Mouse (Mus musculus): ENCODE measurements around the gene Igsf9b. TPM values are rescaled to one million over a fixed set of nuclear protein-coding genes. Genes with fewer than 3 reads are reported as not detected.

The Igsf9b gene
- polyA plus RNA-seq, 1 experiment from 2014 or later: 0.05 TPM

- Histone ChIP-seq H3K4me2 (no peak overlapping the region), H3K4me1 (replicated peaks) (no peaks in the 10 kb centered on the region), H3K4me3 (replicated peaks) (no peak overlapping the region), H3K9ac (no peak overlapping the region), H3K36me3 (replicated peaks) (no peaks in the 10 kb centered on the region), H3K9me3 (replicated peaks) (no peaks in the 10 kb centered on the region), H3K27ac (replicated peaks) (no peak overlapping the region), H3K27me3 (peaks cover 12% of the 10 kb centered on the region)
- ATAC-seq (ENCODE audit: insufficient read depth): no peak
- WGBS (ENCODE audit: insufficient replicate concordance): 5% methylated on average over 3 of the region's 3 CpGs
These were observed 8.3 kb downstream of the Igsf9b start for GRCm38 (mm10) chr9:27307265-27307664.

- Histone ChIP-seq H3K4me2 (no peak overlapping the region), H3K27me3 (peaks cover 6% of the 10 kb centered on the region; the same call in 1 of the 2 replicates), H3K36me3 (replicated peaks) (no peaks in the 10 kb centered on the region), H3K4me1 (replicated peaks) (no peaks in the 10 kb centered on the region), H3K9me3 (replicated peaks) (no peaks in the 10 kb centered on the region), H3K9ac (no peak overlapping the region), H3K4me3 (replicated peaks) (no peak overlapping the region), H3K27ac (replicated peaks) (no peak overlapping the region)
- ATAC-seq (ENCODE audit: insufficient read depth): no peak
- WGBS (ENCODE audit: insufficient replicate concordance): 19% methylated on average over 7 of the region's 7 CpGs
These were observed 9.0 kb downstream of the Igsf9b start for GRCm38 (mm10) chr9:27308045-27308444.

- no peak for ATAC-seq (ENCODE audit: insufficient read depth)
- Histone ChIP-seq H3K27me3 (peaks cover 3% of the 10 kb centered on the region; the same call in 1 of the 2 replicates), H3K27ac (replicated peaks) (no peak overlapping the region), H3K9ac (no peak overlapping the region), H3K4me1 (replicated peaks) (no peaks in the 10 kb centered on the region), H3K9me3 (replicated peaks) (no peaks in the 10 kb centered on the region), H3K4me3 (replicated peaks) (no peak overlapping the region), H3K36me3 (replicated peaks) (no peaks in the 10 kb centered on the region), H3K4me2 (no peak overlapping the region)
- 42% methylated on average over 6 of the region's 6 CpGs for WGBS (ENCODE audit: insufficient replicate concordance)
These were observed 9.6 kb downstream of the Igsf9b start for GRCm38 (mm10) chr9:27308561-27308960.

GRCm38 (mm10) chr9:27310005-27310404 lies 11.0 kb downstream of the Igsf9b start:
- WGBS (ENCODE audit: insufficient replicate concordance): 65% methylated on average over 4 of the region's 4 CpGs
- no peak overlapping the region for H3K27ac ChIP-seq (replicated peaks)
- no peaks in the 10 kb centered on the region for H3K27me3 ChIP-seq
- H3K36me3 ChIP-seq (replicated peaks): no peaks in the 10 kb centered on the region
- H3K4me2 ChIP-seq: no peak overlapping the region
- no peaks in the 10 kb centered on the region for H3K9me3 ChIP-seq (replicated peaks)
- H3K9ac ChIP-seq: no peak overlapping the region
- H3K4me3 ChIP-seq (replicated peaks): no peak overlapping the region
- no peaks in the 10 kb centered on the region for H3K4me1 ChIP-seq (replicated peaks)
- ATAC-seq (ENCODE audit: insufficient read depth): no peak

GRCm38 (mm10) chr9:27313427-27313826 lies 14.4 kb downstream of the Igsf9b start:
- H3K9me3 ChIP-seq (replicated peaks): no peaks in the 10 kb centered on the region
- H3K4me1 ChIP-seq (replicated peaks): no peaks in the 10 kb centered on the region
- no peak overlapping the region for H3K4me2 ChIP-seq
- 68% methylated on average over 5 of the region's 5 CpGs for WGBS (ENCODE audit: insufficient replicate concordance)
- H3K36me3 ChIP-seq (replicated peaks): no peaks in the 10 kb centered on the region
- no peak overlapping the region for H3K27ac ChIP-seq (replicated peaks)
- no peak overlapping the region for H3K9ac ChIP-seq
- ATAC-seq (ENCODE audit: insufficient read depth): no peak
- no peaks in the 10 kb centered on the region for H3K27me3 ChIP-seq
- no peak overlapping the region for H3K4me3 ChIP-seq (replicated peaks)

GRCm38 (mm10) chr9:27321267-27321666 lies 22.3 kb downstream of the Igsf9b start:
- H3K4me1 ChIP-seq (replicated peaks): no peaks in the 10 kb centered on the region
- no peak overlapping the region for H3K27ac ChIP-seq (replicated peaks)
- no peaks in the 10 kb centered on the region for H3K36me3 ChIP-seq (replicated peaks)
- H3K27me3 ChIP-seq: no peaks in the 10 kb centered on the region
- no peak for ATAC-seq (ENCODE audit: insufficient read depth)
- no peak overlapping the region for H3K4me2 ChIP-seq
- H3K9ac ChIP-seq: no peak overlapping the region
- no peaks in the 10 kb centered on the region for H3K9me3 ChIP-seq (replicated peaks)
- no peak overlapping the region for H3K4me3 ChIP-seq (replicated peaks)
- WGBS (ENCODE audit: insufficient replicate concordance): 78% methylated on average over 8 of the region's 8 CpGs

GRCm38 (mm10) chr9:27322277-27322676 lies 23.3 kb downstream of the Igsf9b start:
- 68% methylated on average over 7 of the region's 7 CpGs for WGBS (ENCODE audit: insufficient replicate concordance)
- no peak overlapping the region for H3K27ac ChIP-seq (replicated peaks)
- H3K4me1 ChIP-seq (replicated peaks): no peaks in the 10 kb centered on the region
- no peak overlapping the region for H3K4me3 ChIP-seq (replicated peaks)
- no peak for ATAC-seq (ENCODE audit: insufficient read depth)
- no peak overlapping the region for H3K9ac ChIP-seq
- H3K9me3 ChIP-seq (replicated peaks): no peaks in the 10 kb centered on the region
- no peaks in the 10 kb centered on the region for H3K36me3 ChIP-seq (replicated peaks)
- H3K27me3 ChIP-seq: no peaks in the 10 kb centered on the region
- H3K4me2 ChIP-seq: no peak overlapping the region

GRCm38 (mm10) chr9:27323412-27323811 lies 24.4 kb downstream of the Igsf9b start:
- Histone ChIP-seq H3K4me2 (no peak overlapping the region), H3K9ac (no peak overlapping the region), H3K4me3 (replicated peaks) (no peak overlapping the region), H3K27me3 (no peaks in the 10 kb centered on the region), H3K9me3 (replicated peaks) (no peaks in the 10 kb centered on the region), H3K27ac (replicated peaks) (no peak overlapping the region), H3K4me1 (replicated peaks) (no peaks in the 10 kb centered on the region), H3K36me3 (replicated peaks) (no peaks in the 10 kb centered on the region)
- WGBS (ENCODE audit: insufficient replicate concordance): 69% methylated on average over 3 of the region's 3 CpGs
- no peak for ATAC-seq (ENCODE audit: insufficient read depth)

GRCm38 (mm10) chr9:27325920-27326319 lies 26.9 kb downstream of the Igsf9b start:
- Histone ChIP-seq H3K27ac (replicated peaks) (no peak overlapping the region), H3K9ac (no peak overlapping the region), H3K4me3 (replicated peaks) (no peak overlapping the region), H3K4me2 (no peak overlapping the region), H3K27me3 (no peaks in the 10 kb centered on the region), H3K9me3 (replicated peaks) (no peaks in the 10 kb centered on the region), H3K36me3 (replicated peaks) (no peaks in the 10 kb centered on the region), H3K4me1 (replicated peaks) (no peaks in the 10 kb centered on the region)
- ATAC-seq (ENCODE audit: insufficient read depth): no peak
- 36% methylated on average over 2 of the region's 2 CpGs for WGBS (ENCODE audit: insufficient replicate concordance)

GRCm38 (mm10) chr9:27327558-27327957 lies 28.6 kb downstream of the Igsf9b start:
- no peaks in the 10 kb centered on the region for H3K4me1 ChIP-seq (replicated peaks)
- H3K27me3 ChIP-seq: no peaks in the 10 kb centered on the region
- no peak overlapping the region for H3K4me3 ChIP-seq (replicated peaks)
- no peaks in the 10 kb centered on the region for H3K9me3 ChIP-seq (replicated peaks)
- H3K4me2 ChIP-seq: no peak overlapping the region
- WGBS (ENCODE audit: insufficient replicate concordance): 79% methylated on average over 3 of the region's 3 CpGs
- no peak overlapping the region for H3K27ac ChIP-seq (replicated peaks)
- ATAC-seq (ENCODE audit: insufficient read depth): no peak
- H3K36me3 ChIP-seq (replicated peaks): no peaks in the 10 kb centered on the region
- no peak overlapping the region for H3K9ac ChIP-seq

GRCm38 (mm10) chr9:27330374-27330773 lies 31.4 kb downstream of the Igsf9b start:
- 69% methylated on average over 4 of the region's 4 CpGs for WGBS (ENCODE audit: insufficient replicate concordance)
- Histone ChIP-seq H3K27me3 (no peaks in the 10 kb centered on the region), H3K36me3 (replicated peaks) (no peaks in the 10 kb centered on the region), H3K9me3 (replicated peaks) (no peaks in the 10 kb centered on the region), H3K9ac (no peak overlapping the region), H3K4me2 (no peak overlapping the region), H3K4me1 (replicated peaks) (no peaks in the 10 kb centered on the region), H3K4me3 (replicated peaks) (no peak overlapping the region), H3K27ac (replicated peaks) (no peak overlapping the region)
- ATAC-seq (ENCODE audit: insufficient read depth): no peak

- no peaks in the 10 kb centered on the region for H3K36me3 ChIP-seq (replicated peaks)
- no peaks in the 10 kb centered on the region for H3K4me1 ChIP-seq (replicated peaks)
- H3K9ac ChIP-seq: no peak overlapping the region
- no peak overlapping the region for H3K27ac ChIP-seq (replicated peaks)
- no peak for ATAC-seq (ENCODE audit: insufficient read depth)
- WGBS (ENCODE audit: insufficient replicate concordance): 77% methylated on average over 7 of the region's 7 CpGs
- no peaks in the 10 kb centered on the region for H3K9me3 ChIP-seq (replicated peaks)
- H3K27me3 ChIP-seq: no peaks in the 10 kb centered on the region
- no peak overlapping the region for H3K4me3 ChIP-seq (replicated peaks)
- H3K4me2 ChIP-seq: no peak overlapping the region
These were observed 32.5 kb downstream of the Igsf9b start for GRCm38 (mm10) chr9:27331538-27331937.
